Mouse (Mus musculus) Patski (cell line): ENCODE measurements around the gene 1700018B08Rik. TPM values are rescaled to one million over a fixed set of nuclear protein-coding genes. Genes with fewer than 3 reads are reported as not detected.

Experiments used
- ATAC-seq: fragments of 100-300 bp; one replicate; pipeline ENCODE4 v1.8.0; 2021
- CTCF ChIA-PET: fragments of 350-600 bp; sonication (Branson Sonifier 250); formaldehyde crosslinking; loops from one replicate; lab custom pipeline; 2022; ENCODE audit warnings: inconsistent platforms; lab: Charles Lee
- POLR2A ChIA-PET: fragments of 350-600 bp; sonication (Branson Sonifier 250); formaldehyde crosslinking; loops from one replicate; lab custom pipeline; 2022; ENCODE audit warnings: antibody characterized with exemption, inconsistent platforms; lab: Charles Lee
- DNase-seq: peaks from one replicate; pipeline ENCODE4 v3.0.0-alpha.2; 2011; ENCODE audit warnings: low read depth, low spot score
- H3K27me3 ChIP-seq: fragments of 371-371 bp; one replicate; pipeline ENCODE4 v1.5.1; 2021
- CTCF ChIP-seq: fragments of 100-300 bp; IDR thresholded peaks from one replicate; pipeline ENCODE4 v1.5.1; 2021
- in situ Hi-C: fragments of 300-500 bp; cut with MboI; formaldehyde crosslinking; loops from 3 replicates; pipeline ENCODE4 v1.11.1; 2018; ENCODE audit warnings: low pct_unique_long_range_greater_than_20kb, mixed read lengths
- polyA plus RNA-seq: library from polyadenylated mRNA; unstranded; gene quantifications from one replicate; pipeline ENCODE4 v1.2.3, GENCODE M21; 2021

1700018B08Rik gene
- polyA plus RNA-seq, 1 experiment from 2014 or later: not detected

DNA sequence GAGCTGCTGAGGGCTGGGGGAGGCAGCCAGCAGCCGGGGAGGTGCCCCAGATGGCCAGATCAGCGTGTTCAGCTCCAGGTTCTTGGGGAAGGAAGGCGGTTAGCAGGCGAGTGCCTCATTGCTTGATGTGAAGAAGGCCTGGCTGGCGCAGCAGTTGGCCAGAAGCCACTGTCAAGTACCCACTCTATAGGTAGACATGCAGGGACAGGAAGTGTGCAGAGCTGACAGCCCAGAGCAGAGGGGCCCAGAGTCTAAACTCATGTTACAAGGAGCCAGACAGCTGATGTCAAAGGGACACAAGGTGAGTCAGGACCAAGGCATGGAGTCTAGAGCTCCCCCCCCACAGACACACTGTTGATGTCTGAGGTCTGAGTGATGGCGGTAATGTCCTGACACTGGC is 5.9 kb upstream of the 1700018B08Rik start:
- no peak for ATAC-seq
- no peak for DNase-seq
- CTCF ChIA-PET: interaction anchor here (4.1 kb wide), 1 partner anchor 29 kb away, joined by 27 read pairs; the partner anchor contains the start of gene Fbxo31
- in situ Hi-C loops: no loop called here
- TF ChIP-seq CTCF: no peak
- H3K27me3 ChIP-seq: peaks cover under 1% of the 10 kb centered on the region
- POLR2A ChIA-PET: interaction anchor here (1.5 kb wide), 1 partner anchor 40 kb away, joined by 6 read pairs; the partner anchor contains the start of gene Map1lc3b

DNA sequence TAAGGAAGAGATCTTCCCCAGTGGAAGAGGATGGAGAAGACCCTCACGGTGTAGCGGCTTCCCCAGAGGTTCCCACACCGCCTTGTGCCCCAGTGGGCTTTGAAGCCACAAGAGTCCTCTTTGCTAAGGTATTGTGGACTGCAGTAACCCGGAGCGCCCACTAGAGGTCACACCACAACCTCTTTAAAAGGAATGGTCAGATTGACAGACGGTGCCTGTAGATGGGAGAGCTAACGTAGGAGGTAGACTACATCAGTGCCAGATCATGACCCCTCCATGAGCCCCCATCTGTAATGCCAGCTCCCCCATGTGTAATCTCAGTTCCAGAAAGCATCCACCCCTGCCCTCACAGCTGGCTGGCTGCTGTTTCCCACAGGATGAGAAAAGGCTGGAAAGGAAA is 3.0 kb upstream of the 1700018B08Rik start:
- no peak for ATAC-seq
- CTCF ChIA-PET: interaction anchor here (0.8 to 4.1 kb wide), 11 partner anchors 13 to 138 kb away, joined by 3 to 27 read pairs (median 4); partner anchors contain the start of gene Fbxo31
- in situ Hi-C loops: loop anchor here (5.0 kb wide), 2 partner anchors 45 to 130 kb away; partner anchors contain the start of gene Map1lc3b
- TF ChIP-seq CTCF: no peak
- POLR2A ChIA-PET: interaction anchor here (1.1 kb wide), 1 partner anchor 43 kb away, joined by 3 read pairs; the partner anchor contains the start of gene Map1lc3b
- H3K27me3 ChIP-seq: peaks cover 10% of the 10 kb centered on the region
- no peak for DNase-seq

DNA sequence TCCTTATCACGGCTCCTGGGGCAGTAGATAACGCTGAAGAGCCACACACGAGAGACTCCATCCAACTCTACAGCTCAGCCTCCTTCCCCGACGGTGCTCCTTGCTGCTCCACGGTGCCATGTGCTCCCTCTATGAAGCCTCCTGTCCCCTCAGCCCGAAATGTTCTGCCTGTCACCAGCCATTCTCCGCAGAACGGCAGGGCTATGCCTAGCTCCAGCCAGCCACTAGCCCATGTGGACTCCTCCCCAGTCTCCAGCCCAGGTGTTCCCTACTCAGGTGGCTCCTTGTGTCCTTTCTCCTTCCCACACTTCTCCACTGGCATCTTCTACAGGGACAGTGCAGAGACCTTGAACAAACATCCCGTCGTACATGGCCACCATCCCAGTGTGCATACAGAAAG is 816 bp upstream of the 1700018B08Rik start:
- POLR2A ChIA-PET: interaction anchor here (1.0 kb wide), 1 partner anchor 46 kb away, joined by 3 read pairs; no protein-coding TSS in a partner anchor
- in situ Hi-C loops: loop anchor here (5.0 kb wide), 2 partner anchors 47 to 132 kb away; partner anchors contain the start of gene Map1lc3b
- CTCF ChIA-PET: no interaction called here
- H3K27me3 ChIP-seq: peaks cover 10% of the 10 kb centered on the region
- DNase-seq (no peak), ATAC-seq (no peak)
- TF ChIP-seq CTCF: no peak

DNA sequence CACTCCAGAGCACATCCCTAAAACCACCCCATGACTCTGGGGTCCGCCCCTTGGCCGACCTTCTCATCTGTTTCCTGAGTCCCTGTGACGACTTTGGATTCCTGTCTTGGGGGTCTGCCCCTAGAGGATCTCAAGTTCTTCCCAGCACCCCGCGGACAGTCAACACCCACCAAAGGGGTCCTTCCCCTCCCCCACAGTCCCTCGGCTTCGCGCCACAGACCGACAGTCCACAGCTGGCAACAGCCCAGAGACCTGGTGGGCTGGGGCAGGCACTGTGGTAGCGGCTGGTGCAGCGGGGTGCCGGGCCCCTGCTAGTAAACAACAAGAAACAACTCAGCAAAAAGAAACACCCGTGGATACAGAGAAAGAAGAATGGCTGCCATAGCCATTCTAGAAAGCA is 1.2 kb downstream of the 1700018B08Rik start:
- H3K27me3 ChIP-seq: peaks cover 10% of the 10 kb centered on the region
- CTCF ChIA-PET: no interaction called here
- DNase-seq (no peak), ATAC-seq (no peak)
- POLR2A ChIA-PET: no interaction called here
- TF ChIP-seq CTCF: no peak
- in situ Hi-C loops: no loop called here

DNA sequence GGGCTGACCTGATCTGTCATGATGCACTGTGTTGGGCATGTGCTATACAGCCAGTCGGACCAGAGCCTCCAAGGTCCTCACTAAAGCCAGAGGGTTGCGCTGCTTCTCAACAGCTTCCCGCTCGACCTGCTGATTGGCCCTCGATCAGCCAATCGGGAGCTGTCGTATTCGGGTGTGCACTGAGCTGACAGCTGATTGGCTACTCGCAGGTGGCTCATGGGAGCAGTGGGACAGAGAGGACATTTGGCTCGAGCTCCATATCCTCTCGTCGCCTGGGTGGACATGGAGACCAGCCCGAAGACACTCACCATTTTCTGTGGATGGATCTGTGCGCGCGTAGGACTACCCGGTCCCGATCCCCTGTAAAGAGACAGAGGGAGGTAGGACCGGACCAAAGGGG is 2.3 kb downstream of the 1700018B08Rik start:
- ATAC-seq (no peak), DNase-seq (no peak)
- in situ Hi-C loops: no loop called here
- ChIA-PET CTCF (no interaction called here), POLR2A (no interaction called here)
- peaks cover 10% of the 10 kb centered on the region for H3K27me3 ChIP-seq
- TF ChIP-seq CTCF: no peak

DNA sequence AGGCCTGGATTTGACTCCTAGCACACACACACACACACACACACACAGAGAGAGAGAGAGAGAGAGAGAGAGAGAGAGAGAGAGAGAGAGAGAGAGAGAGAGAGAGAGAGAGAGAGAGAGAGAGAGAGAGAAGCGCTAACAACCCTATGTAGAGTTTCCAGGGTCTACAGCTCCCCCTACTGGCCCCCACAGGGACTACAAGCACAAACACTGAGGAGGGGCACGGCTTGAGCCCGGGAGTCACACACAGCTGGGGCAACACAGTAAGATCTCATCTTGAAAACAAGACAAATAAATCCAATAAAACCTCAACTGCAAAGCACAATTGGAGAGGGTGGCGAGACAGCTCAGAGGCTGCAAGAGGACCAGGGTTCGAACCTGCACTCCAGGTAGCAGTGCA is 11.7 kb downstream of the 1700018B08Rik start:
- POLR2A ChIA-PET: interaction anchor here (0.5 to 1.0 kb wide), 2 partner anchors 67 to 119 kb away, joined by 3 read pairs; no protein-coding TSS in a partner anchor
- ATAC-seq (no peak), DNase-seq (no peak)
- no peak for TF ChIP-seq CTCF
- H3K27me3 ChIP-seq: no peaks in the 10 kb centered on the region
- CTCF ChIA-PET: interaction anchor here (1.9 kb wide), 1 partner anchor 420 kb away, joined by 4 read pairs; no protein-coding TSS in a partner anchor
- in situ Hi-C loops: no loop called here

DNA sequence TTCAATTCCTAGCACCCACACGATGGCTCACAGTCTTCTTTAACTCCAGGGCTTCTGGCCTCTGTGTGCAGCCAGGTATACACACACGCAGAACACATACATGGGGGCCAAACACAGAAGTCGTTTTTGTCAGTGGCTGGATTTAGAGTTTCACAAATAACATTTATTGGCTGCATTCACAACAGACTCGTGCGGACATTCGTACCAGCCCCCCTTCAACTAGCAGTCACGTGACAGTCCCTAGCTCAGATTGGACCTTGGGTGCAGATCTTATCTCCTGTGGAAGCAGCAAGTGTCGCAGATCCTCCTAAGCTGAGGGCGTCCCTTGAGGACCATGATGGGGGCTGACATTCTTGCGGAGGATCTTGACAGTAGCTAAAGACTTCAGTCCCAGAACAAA is 13.5 kb downstream of the 1700018B08Rik start:
- CTCF ChIA-PET: interaction anchor here (1.9 kb wide), 1 partner anchor 418 kb away, joined by 4 read pairs; no protein-coding TSS in a partner anchor
- no peaks in the 10 kb centered on the region for H3K27me3 ChIP-seq

DNA sequence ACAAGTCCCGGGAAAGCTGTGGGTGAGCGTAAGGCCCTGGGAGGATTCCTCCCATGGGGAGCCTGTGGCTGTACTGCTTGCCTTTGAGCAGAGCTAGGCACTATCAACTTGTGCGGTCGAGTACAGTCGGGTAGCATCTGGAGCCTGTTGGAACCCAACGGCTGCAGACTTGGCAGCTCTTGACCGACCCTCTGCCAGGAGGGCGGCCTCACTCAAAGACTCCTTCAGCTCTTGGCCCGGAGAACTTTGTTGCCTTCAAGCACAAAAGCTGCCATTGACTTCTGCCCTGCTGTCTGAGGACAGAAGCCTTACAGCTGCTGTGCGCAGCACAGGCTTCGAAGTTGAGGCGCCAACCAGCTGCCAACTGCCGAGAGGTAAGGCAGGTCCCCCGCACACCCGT is 15.3 kb downstream of the 1700018B08Rik start:
- no peak for TF ChIP-seq CTCF
- no peak for DNase-seq
- ATAC-seq: no peak
- H3K27me3 ChIP-seq: no peaks in the 10 kb centered on the region
- ChIA-PET CTCF (interaction anchor here (0.7 to 0.8 kb wide), 2 partner anchors 16 to 422 kb away, joined by 3 to 5 read pairs; no protein-coding TSS in a partner anchor), POLR2A (no interaction called here)
- in situ Hi-C loops: no loop called here

More for the DNA sequence above, 13.5 kb downstream of the 1700018B08Rik start:
- no peak for TF ChIP-seq CTCF
- DNase-seq (no peak), ATAC-seq (no peak)
- POLR2A ChIA-PET: no interaction called here
- in situ Hi-C loops: no loop called here

DNA sequence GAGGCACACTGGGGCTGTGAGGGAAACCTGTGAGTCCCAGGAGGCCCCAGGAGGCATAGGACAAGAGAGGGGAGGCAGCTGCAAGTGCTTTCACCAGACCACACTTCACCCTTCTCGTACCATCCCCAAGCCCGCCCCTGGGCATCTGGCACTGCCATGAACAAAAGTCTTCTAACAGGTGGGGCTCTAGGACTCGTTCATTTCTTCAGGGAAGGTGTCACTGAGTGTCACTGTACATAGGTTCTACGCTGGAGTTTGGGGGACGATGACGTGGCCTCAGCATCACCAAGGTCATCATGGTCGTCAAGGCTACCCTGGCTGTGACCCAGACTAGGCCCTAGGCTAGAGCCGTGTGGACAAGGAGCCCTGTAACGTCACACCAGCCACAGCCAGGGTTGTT is 16.4 kb downstream of the 1700018B08Rik start:
- in situ Hi-C loops: no loop called here
- ATAC-seq (no peak), DNase-seq (no peak)
- POLR2A ChIA-PET: interaction anchor here (0.7 kb wide), 1 partner anchor 10 kb away, joined by 3 read pairs; no protein-coding TSS in a partner anchor
- CTCF ChIA-PET: no interaction called here
- TF ChIP-seq CTCF: no peak
- no peaks in the 10 kb centered on the region for H3K27me3 ChIP-seq

DNA sequence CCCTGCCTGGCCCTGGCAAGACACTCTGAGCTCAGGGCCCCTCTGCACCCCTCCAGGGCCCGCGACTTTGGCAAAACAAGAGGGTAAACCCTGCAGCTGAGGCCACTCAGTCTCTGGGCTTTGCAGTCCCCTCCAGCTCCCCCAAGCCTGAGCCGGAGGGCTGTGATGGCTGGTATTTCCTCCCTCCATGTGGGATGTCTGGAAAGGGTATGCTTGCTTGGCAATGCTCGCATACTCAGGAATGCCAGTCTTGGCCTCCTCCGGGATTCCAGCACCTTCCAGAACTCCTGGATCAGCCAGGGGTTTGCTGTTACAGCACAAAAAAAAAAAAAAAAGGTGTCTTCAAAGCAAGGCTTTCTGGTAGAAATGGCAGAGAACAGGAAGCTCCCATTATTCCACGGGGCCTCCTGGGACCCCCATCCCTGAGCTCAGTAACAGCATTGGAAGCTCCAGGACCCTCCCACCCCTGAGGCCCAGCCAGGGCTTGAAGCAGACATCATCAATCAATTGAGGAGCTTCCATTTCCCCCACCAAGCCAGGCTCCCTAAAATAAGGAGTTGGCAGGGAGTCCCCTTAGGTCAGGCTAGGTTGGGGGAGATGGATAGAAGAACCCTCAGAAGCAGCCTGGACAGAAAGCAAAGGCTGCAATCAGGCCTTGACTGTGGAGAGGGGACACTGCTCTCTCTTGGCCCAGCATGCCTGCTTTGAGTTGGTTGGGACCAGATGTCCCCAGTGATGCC is 17.1 kb downstream of the 1700018B08Rik start:
- in situ Hi-C loops: no loop called here

More for the DNA sequence above, 17.1 kb downstream of the 1700018B08Rik start:
- no peaks in the 10 kb centered on the region for H3K27me3 ChIP-seq
- no peak for TF ChIP-seq CTCF
- ATAC-seq: no peak
- ChIA-PET POLR2A (interaction anchor here (0.6 to 0.7 kb wide), 4 partner anchors 9 to 783 kb away, joined by 3 to 6 read pairs (median 3); no protein-coding TSS in a partner anchor), CTCF (interaction anchor here (1.1 to 1.3 kb wide), 2 partner anchors 14 to 414 kb away, joined by 6 read pairs; no protein-coding TSS in a partner anchor)
- no peak for DNase-seq
